Mouse (Mus musculus): Measurements from ENCODE around the gene Arhgap29. TPM values are rescaled to one million over a fixed set of nuclear protein-coding genes. Genes with fewer than 3 reads are reported as not detected.
A peak's percentile ranks its signal among the peaks of the same experiment; 100 is the strongest.

Gene Arhgap29
- polyA plus RNA-seq, 1 experiment from 2014 or later, result 35.0 TPM

GRCm38 (mm10) chr3:121937036-121937435 lies 15.3 kb upstream of the Arhgap29 start:
- Histone ChIP-seq H3K27me3 (ENCODE audit: control insufficient read depth, insufficient read depth, low read length) (no peaks in the 10 kb centered on the region), H3K4me1 (replicated peaks; ENCODE audit: control insufficient read depth, insufficient read depth, low read length) (no peaks in the 10 kb centered on the region), H3K9ac (ENCODE audit: low read length) (no peak overlapping the region), H3K27ac (ENCODE audit: low read depth, low read length) (no peak overlapping the region), H3K4me3 (ENCODE audit: low read depth, low read length) (no peak overlapping the region), H3K9me3 (ENCODE audit: control insufficient read depth, low read length) (no peaks in the 10 kb centered on the region), H3K36me3 (ENCODE audit: control insufficient read depth, insufficient read depth, low read length) (no peaks in the 10 kb centered on the region), H3K4me2 (ENCODE audit: low read depth, low read length, severe bottlenecking) (no peak overlapping the region)
- DNase-seq (ENCODE audit: low spot score), result no peak
- ATAC-seq (replicated peaks; ENCODE audit: low FRiP score), result no peak
- 94% methylated on average over 6 of the region's 6 CpGs for WGBS

DNA sequence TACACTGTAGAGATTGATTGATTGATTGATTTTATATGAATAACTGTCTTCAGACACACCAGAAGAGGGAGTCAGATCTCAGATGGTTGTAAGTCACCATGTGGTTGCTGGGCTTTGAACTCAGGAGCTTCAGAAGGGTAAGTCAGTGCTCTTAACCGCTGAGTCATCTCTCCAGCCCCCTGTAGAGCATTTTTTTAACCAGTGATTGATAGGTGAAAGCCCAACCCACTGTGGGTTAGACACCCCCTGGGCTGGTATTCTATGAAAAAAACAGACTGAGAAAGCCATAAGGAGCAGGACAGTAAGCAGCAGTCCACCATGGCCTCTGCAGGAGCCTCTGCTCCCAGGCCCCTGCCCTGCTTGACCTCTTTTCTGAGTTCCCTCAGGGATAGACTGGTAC lies 12.7 kb upstream of the Arhgap29 start:
- H3K9ac ChIP-seq (ENCODE audit: low read length), result no peak overlapping the region
- no peak overlapping the region for H3K4me2 ChIP-seq (ENCODE audit: low read depth, low read length, severe bottlenecking)
- no peak for ATAC-seq (replicated peaks; ENCODE audit: low FRiP score)
- H3K27ac ChIP-seq (ENCODE audit: low read depth, low read length), result no peak overlapping the region
- no peak overlapping the region for H3K4me3 ChIP-seq (ENCODE audit: low read depth, low read length)
- H3K27me3 ChIP-seq (ENCODE audit: control insufficient read depth, insufficient read depth, low read length), result no peaks in the 10 kb centered on the region
- 79% methylated on average over 1 of the region's 1 CpGs for WGBS
- no peaks in the 10 kb centered on the region for H3K4me1 ChIP-seq (replicated peaks; ENCODE audit: control insufficient read depth, insufficient read depth, low read length)
- no peak for DNase-seq (ENCODE audit: low spot score)
- no peaks in the 10 kb centered on the region for H3K36me3 ChIP-seq (ENCODE audit: control insufficient read depth, insufficient read depth, low read length)
- no peaks in the 10 kb centered on the region for H3K9me3 ChIP-seq (ENCODE audit: control insufficient read depth, low read length)

- WGBS, result 84% methylated on average over 8 of the region's 8 CpGs
- Histone ChIP-seq H3K4me2 (ENCODE audit: low read depth, low read length, severe bottlenecking) (no peak overlapping the region), H3K4me1 (replicated peaks; ENCODE audit: control insufficient read depth, insufficient read depth, low read length) (no peaks in the 10 kb centered on the region), H3K4me3 (ENCODE audit: low read depth, low read length) (no peak overlapping the region), H3K36me3 (ENCODE audit: control insufficient read depth, insufficient read depth, low read length) (no peaks in the 10 kb centered on the region), H3K9ac (ENCODE audit: low read length) (no peak overlapping the region), H3K9me3 (ENCODE audit: control insufficient read depth, low read length) (no peaks in the 10 kb centered on the region), H3K27me3 (ENCODE audit: control insufficient read depth, insufficient read depth, low read length) (no peaks in the 10 kb centered on the region), H3K27ac (ENCODE audit: low read depth, low read length) (no peak overlapping the region)
- ATAC-seq (replicated peaks; ENCODE audit: low FRiP score) (no peak), DNase-seq (ENCODE audit: low spot score) (no peak)
Measured at GRCm38 (mm10) chr3:121940094-121940889, 12.0 kb upstream of the Arhgap29 start.

GRCm38 (mm10) chr3:121941204-121941745 lies 11.1 kb upstream of the Arhgap29 start:
- H3K27ac ChIP-seq (ENCODE audit: low read depth, low read length), result no peak overlapping the region
- no peak for ATAC-seq (replicated peaks; ENCODE audit: low FRiP score)
- 95% methylated on average over 11 of the region's 11 CpGs for WGBS
- no peaks in the 10 kb centered on the region for H3K4me1 ChIP-seq (replicated peaks; ENCODE audit: control insufficient read depth, insufficient read depth, low read length)
- H3K27me3 ChIP-seq (ENCODE audit: control insufficient read depth, insufficient read depth, low read length), result no peaks in the 10 kb centered on the region
- H3K4me2 ChIP-seq (ENCODE audit: low read depth, low read length, severe bottlenecking), result no peak overlapping the region
- DNase-seq (ENCODE audit: low spot score), result no peak
- H3K36me3 ChIP-seq (ENCODE audit: control insufficient read depth, insufficient read depth, low read length), result no peaks in the 10 kb centered on the region
- H3K9ac ChIP-seq (ENCODE audit: low read length), result no peak overlapping the region
- no peak overlapping the region for H3K4me3 ChIP-seq (ENCODE audit: low read depth, low read length)
- no peaks in the 10 kb centered on the region for H3K9me3 ChIP-seq (ENCODE audit: control insufficient read depth, low read length)

- no peaks in the 10 kb centered on the region for H3K27me3 ChIP-seq (ENCODE audit: control insufficient read depth, insufficient read depth, low read length)
- ATAC-seq (replicated peaks; ENCODE audit: low FRiP score) (no peak), DNase-seq (ENCODE audit: low spot score) (no peak)
- H3K36me3 ChIP-seq (ENCODE audit: control insufficient read depth, insufficient read depth, low read length), result no peaks in the 10 kb centered on the region
- no peak overlapping the region for H3K4me2 ChIP-seq (ENCODE audit: low read depth, low read length, severe bottlenecking)
- H3K9ac ChIP-seq (ENCODE audit: low read length), result no peak overlapping the region
- no peak overlapping the region for H3K4me3 ChIP-seq (ENCODE audit: low read depth, low read length)
- WGBS, result 74% methylated on average over 2 of the region's 2 CpGs
- no peaks in the 10 kb centered on the region for H3K9me3 ChIP-seq (ENCODE audit: control insufficient read depth, low read length)
- H3K4me1 ChIP-seq (replicated peaks; ENCODE audit: control insufficient read depth, insufficient read depth, low read length), result no peaks in the 10 kb centered on the region
- H3K27ac ChIP-seq (ENCODE audit: low read depth, low read length), result no peak overlapping the region
Measured at GRCm38 (mm10) chr3:121945957-121946356, 6.4 kb upstream of the Arhgap29 start.

DNA sequence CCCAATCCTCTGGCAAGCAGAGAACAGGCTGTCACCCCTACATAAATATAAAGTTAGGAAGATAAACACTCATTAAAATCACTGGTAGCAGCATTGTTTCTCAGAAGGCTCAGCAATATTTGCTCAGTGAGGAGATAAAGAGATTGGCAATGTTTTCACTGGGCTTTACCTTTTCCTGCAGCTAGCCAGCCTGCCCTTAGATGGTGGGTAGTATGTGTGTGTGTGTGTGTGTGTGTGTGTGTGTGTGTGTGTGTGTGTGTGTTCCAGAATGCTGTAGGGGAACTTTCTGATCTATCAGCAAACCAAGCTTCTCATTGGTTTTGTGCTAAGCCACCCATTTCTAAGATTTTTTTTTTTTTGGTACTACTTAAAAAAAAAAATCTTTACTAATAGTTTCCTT lies 5.6 kb upstream of the Arhgap29 start:
- Histone ChIP-seq H3K4me1 (replicated peaks; ENCODE audit: control insufficient read depth, insufficient read depth, low read length) (no peaks in the 10 kb centered on the region), H3K27me3 (ENCODE audit: control insufficient read depth, insufficient read depth, low read length) (no peaks in the 10 kb centered on the region), H3K9ac (ENCODE audit: low read length) (no peak overlapping the region), H3K4me2 (ENCODE audit: low read depth, low read length, severe bottlenecking) (no peak overlapping the region), H3K36me3 (ENCODE audit: control insufficient read depth, insufficient read depth, low read length) (no peaks in the 10 kb centered on the region), H3K4me3 (ENCODE audit: low read depth, low read length) (no peak overlapping the region), H3K9me3 (ENCODE audit: control insufficient read depth, low read length) (no peaks in the 10 kb centered on the region), H3K27ac (ENCODE audit: low read depth, low read length) (no peak overlapping the region)
- ATAC-seq (replicated peaks; ENCODE audit: low FRiP score) (no peak), DNase-seq (ENCODE audit: low spot score) (no peak)

DNA sequence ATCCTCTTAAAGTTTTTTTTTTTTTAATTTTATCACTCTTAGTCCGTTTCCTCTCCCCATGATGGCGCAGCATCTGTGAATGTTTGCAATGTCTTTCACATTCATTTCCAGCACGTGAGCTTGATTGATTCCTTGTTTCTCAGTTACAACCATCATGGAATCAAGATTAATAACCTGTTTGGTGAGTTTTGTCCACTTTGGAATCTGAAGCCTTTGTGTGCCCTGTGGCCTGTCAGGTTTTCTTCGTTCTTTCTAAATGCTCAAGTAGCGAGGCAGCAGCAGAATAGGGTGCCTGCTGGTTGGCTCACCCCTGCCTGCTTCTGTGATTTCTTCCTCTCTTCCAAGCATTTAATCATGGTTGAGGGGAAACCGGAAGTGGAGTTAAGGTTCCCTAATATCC lies 2.2 kb upstream of the Arhgap29 start:
- Histone ChIP-seq H3K36me3 (ENCODE audit: control insufficient read depth, insufficient read depth, low read length) (no peaks in the 10 kb centered on the region), H3K9me3 (ENCODE audit: control insufficient read depth, low read length) (no peaks in the 10 kb centered on the region), H3K4me1 (replicated peaks; ENCODE audit: control insufficient read depth, insufficient read depth, low read length) (no peaks in the 10 kb centered on the region; the same call in 1 of the 2 replicates), H3K27me3 (ENCODE audit: control insufficient read depth, insufficient read depth, low read length) (peaks cover 10% of the 10 kb centered on the region), H3K9ac (ENCODE audit: low read length) (no peak overlapping the region), H3K4me3 (ENCODE audit: low read depth, low read length) (no peak overlapping the region), H3K4me2 (ENCODE audit: low read depth, low read length, severe bottlenecking) (no peak overlapping the region), H3K27ac (ENCODE audit: low read depth, low read length) (no peak overlapping the region)
- DNase-seq (ENCODE audit: low spot score) (no peak), ATAC-seq (replicated peaks; ENCODE audit: low FRiP score) (no peak)
- WGBS, result 73% methylated on average over 6 of the region's 6 CpGs

DNA sequence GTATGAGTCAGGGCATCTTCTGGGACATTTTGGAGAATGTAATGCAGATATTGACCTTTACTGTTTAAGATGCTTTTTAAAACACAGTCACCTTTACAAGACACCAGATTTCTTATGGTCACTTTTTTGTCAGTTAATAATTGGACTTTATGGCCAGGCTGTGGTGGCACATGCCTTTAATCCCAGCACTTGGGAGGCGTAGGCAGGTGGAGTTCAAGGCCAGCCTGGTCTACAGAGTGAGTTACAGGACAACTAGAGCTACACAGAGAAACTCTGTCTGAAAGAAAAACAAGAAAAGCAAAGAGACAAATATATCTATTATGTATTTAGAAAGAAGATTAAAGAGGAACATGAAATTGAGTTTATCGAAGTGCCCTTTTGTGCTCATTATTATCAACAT lies 1.2 kb upstream of the Arhgap29 start:
- Histone ChIP-seq H3K27me3 (ENCODE audit: control insufficient read depth, insufficient read depth, low read length) (peaks cover 10% of the 10 kb centered on the region), H3K9ac (ENCODE audit: low read length) (no peak overlapping the region), H3K36me3 (ENCODE audit: control insufficient read depth, insufficient read depth, low read length) (no peaks in the 10 kb centered on the region), H3K4me1 (replicated peaks; ENCODE audit: control insufficient read depth, insufficient read depth, low read length) (no peaks in the 10 kb centered on the region; the same call in 1 of the 2 replicates), H3K4me3 (ENCODE audit: low read depth, low read length) (no peak overlapping the region), H3K9me3 (ENCODE audit: control insufficient read depth, low read length) (peaks cover 2% of the 10 kb centered on the region; the same call in 1 of the 2 replicates), H3K4me2 (ENCODE audit: low read depth, low read length, severe bottlenecking) (no peak overlapping the region), H3K27ac (ENCODE audit: low read depth, low read length) (no peak overlapping the region)
- no peak for DNase-seq (ENCODE audit: low spot score)
- ATAC-seq (replicated peaks; ENCODE audit: low FRiP score), result no peak
- 88% methylated on average over 2 of the region's 2 CpGs for WGBS

GRCm38 (mm10) chr3:121953049-121953432 lies 700 bp downstream of the Arhgap29 start:
- ATAC-seq (replicated peaks; ENCODE audit: low FRiP score) (peak; percentile 95), DNase-seq (ENCODE audit: low spot score) (peak; percentile 90)
- Histone ChIP-seq H3K9me3 (ENCODE audit: control insufficient read depth, low read length) (peaks cover 2% of the 10 kb centered on the region; the same call in 1 of the 2 replicates), H3K4me2 (ENCODE audit: low read depth, low read length, severe bottlenecking) (peak overlapping the region; percentile 73), H3K27me3 (ENCODE audit: control insufficient read depth, insufficient read depth, low read length) (peaks cover 10% of the 10 kb centered on the region), H3K4me3 (ENCODE audit: low read depth, low read length) (peak overlapping the region; percentile 52), H3K4me1 (replicated peaks; ENCODE audit: control insufficient read depth, insufficient read depth, low read length) (no peaks in the 10 kb centered on the region; the same call in 1 of the 2 replicates), H3K36me3 (ENCODE audit: control insufficient read depth, insufficient read depth, low read length) (no peaks in the 10 kb centered on the region), H3K27ac (ENCODE audit: low read depth, low read length) (no peak overlapping the region), H3K9ac (ENCODE audit: low read length) (peak overlapping the region; percentile 32)
- under 1% methylated on average over 40 of the region's 44 CpGs for WGBS
